Mouse (Mus musculus): ENCODE data around the gene Foxq1. TPM values are rescaled to one million over a fixed set of nuclear protein-coding genes. Genes with fewer than 3 reads are reported as not detected.

Foxq1 gene
- polyA plus RNA-seq, 1 experiment from 2014 or later: 9.6 TPM

DNA sequence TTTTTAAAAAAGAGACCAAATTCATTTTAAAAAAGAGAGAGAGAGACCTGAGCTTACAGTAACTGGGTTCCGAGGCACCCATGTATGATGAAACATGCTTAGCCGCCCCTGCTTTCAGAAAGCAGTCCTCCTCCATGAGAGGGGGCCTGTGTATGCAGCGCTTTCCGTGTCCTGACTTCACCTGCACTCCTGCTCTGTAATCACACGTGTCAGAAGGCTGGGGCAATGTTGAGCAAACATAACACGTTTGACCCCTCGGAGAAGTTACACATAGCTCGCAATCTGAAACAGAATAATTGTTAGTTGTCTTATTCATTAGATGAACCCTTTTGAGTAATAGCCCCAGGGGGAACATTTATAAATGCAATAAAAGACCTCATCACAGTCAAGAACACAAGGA lies 11.2 kb downstream of the Foxq1 start:
- TF ChIP-seq CTCF (IDR thresholded peaks at IDR 0.05; ENCODE audit: low read depth): no peak

DNA sequence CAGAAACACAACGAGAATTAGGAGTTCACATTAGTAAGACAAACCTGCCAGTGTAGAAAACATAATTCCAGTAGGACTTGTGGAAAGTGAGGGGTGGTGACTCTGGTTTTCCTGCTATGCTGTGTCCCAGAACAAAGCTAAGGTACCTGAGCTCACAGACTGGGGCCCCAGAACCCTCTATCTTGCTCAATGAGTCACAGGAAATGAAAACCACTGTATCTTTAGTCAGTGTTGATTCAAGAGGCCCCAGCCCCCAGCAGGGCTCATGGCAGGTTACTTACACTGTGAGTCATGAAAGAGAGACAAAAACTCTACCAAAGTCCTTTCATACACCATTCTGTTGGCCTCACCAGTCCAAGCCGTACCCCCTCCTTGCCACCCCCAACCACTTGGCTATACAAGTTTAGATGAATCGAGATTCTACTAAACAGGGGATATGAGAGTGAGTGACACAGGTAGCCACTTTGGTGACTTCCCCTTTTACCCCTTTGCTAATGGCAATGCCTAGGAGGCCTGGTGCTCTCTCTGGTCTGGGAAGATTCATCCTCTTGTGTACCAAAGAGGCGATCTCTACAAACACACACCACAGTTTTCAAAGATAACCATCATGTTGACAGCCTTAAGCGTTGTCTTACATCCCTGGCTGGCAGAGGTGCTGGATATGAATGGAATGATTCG lies 11.8 kb downstream of the Foxq1 start:
- no peak overlapping the region for H3K9ac ChIP-seq (ENCODE audit: low read depth, low read length)
- H3K4me2 ChIP-seq (replicated peaks; ENCODE audit: low read depth): peak overlapping the region; percentile 32
- 66% methylated on average over 6 of the region's 6 CpGs for WGBS
- H3K27ac ChIP-seq (ENCODE audit: low read depth, low read length): no peak overlapping the region
- no peaks in the 10 kb centered on the region for H3K9me3 ChIP-seq (ENCODE audit: control insufficient read depth)
- H3K36me3 ChIP-seq (ENCODE audit: control insufficient read depth, insufficient read depth): no peaks in the 10 kb centered on the region
- no peak for TF ChIP-seq CTCF (IDR thresholded peaks at IDR 0.05; ENCODE audit: low read depth)
- peak; percentile 96 for ATAC-seq
- H3K27me3 ChIP-seq (replicated peaks; ENCODE audit: control insufficient read depth, insufficient read depth, low read length): peaks cover 4% of the 10 kb centered on the region; the same call in 1 of the 2 replicates
- no peak overlapping the region for H3K4me3 ChIP-seq (ENCODE audit: low read depth, low read length)
- peaks cover 7% of the 10 kb centered on the region; the same call in 1 of the 2 replicates for H3K4me1 ChIP-seq (replicated peaks; ENCODE audit: control insufficient read depth, insufficient read depth, low read length)

More for the DNA sequence above, 11.2 kb downstream of the Foxq1 start:
- Histone ChIP-seq H3K4me3 (ENCODE audit: low read depth, low read length) (no peak overlapping the region), H3K9me3 (ENCODE audit: control insufficient read depth) (no peaks in the 10 kb centered on the region), H3K4me1 (replicated peaks; ENCODE audit: control insufficient read depth, insufficient read depth, low read length) (peaks cover 7% of the 10 kb centered on the region; the same call in 1 of the 2 replicates), H3K27ac (ENCODE audit: low read depth, low read length) (no peak overlapping the region), H3K4me2 (replicated peaks; ENCODE audit: low read depth) (peak overlapping the region; percentile 32), H3K27me3 (replicated peaks; ENCODE audit: control insufficient read depth, insufficient read depth, low read length) (peaks cover 4% of the 10 kb centered on the region; the same call in 1 of the 2 replicates), H3K36me3 (ENCODE audit: control insufficient read depth, insufficient read depth) (no peaks in the 10 kb centered on the region), H3K9ac (ENCODE audit: low read depth, low read length) (no peak overlapping the region)
- ATAC-seq: peak; percentile 63
- 53% methylated on average over 8 of the region's 8 CpGs for WGBS

DNA sequence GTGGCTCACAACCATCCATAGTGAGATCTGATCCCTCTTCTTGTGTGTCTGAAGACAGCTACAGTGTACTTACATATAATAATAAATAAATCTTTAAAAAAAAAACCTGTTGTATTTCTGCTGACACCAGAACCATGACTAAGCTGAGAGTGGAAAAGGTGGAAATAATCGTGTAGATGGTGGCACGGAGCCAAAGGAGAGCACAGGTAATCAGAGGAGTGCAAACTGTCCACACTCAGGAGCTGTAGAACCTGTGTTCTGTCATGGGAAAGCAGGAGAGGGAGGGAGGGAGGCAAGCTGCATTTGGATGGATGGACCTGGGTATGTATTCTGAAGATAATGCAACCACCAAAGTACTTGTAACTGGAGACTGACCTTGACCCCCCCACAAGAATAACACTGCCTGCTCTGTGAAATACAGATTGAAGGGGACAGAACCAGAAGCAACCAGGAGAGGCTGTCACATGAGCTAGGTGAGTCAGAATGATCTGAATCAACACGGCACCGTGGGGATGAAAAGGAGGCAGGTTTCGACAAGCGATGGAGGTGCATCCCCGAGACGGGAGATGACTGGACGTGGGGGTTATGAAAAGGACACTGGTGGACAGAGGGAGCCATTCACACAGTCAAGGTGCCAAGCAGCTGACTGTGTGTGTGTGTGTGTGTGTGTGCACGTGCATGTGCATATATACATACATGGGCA lies 17.0 kb downstream of the Foxq1 start:
- no peak overlapping the region for H3K4me2 ChIP-seq (replicated peaks; ENCODE audit: low read depth)
- no peak overlapping the region for H3K9ac ChIP-seq (ENCODE audit: low read depth, low read length)
- no peak for TF ChIP-seq CTCF (IDR thresholded peaks at IDR 0.05; ENCODE audit: low read depth)
- H3K27ac ChIP-seq (ENCODE audit: low read depth, low read length): no peak overlapping the region
- H3K4me3 ChIP-seq (ENCODE audit: low read depth, low read length): no peak overlapping the region
- no peaks in the 10 kb centered on the region for H3K27me3 ChIP-seq (replicated peaks; ENCODE audit: control insufficient read depth, insufficient read depth, low read length)
- no peaks in the 10 kb centered on the region for H3K36me3 ChIP-seq (ENCODE audit: control insufficient read depth, insufficient read depth)
- H3K4me1 ChIP-seq (replicated peaks; ENCODE audit: control insufficient read depth, insufficient read depth, low read length): peaks cover 1% of the 10 kb centered on the region; the same call in 1 of the 2 replicates
- no peaks in the 10 kb centered on the region for H3K9me3 ChIP-seq (ENCODE audit: control insufficient read depth)
- ATAC-seq: no peak
- 81% methylated on average over 10 of the region's 10 CpGs for WGBS

DNA sequence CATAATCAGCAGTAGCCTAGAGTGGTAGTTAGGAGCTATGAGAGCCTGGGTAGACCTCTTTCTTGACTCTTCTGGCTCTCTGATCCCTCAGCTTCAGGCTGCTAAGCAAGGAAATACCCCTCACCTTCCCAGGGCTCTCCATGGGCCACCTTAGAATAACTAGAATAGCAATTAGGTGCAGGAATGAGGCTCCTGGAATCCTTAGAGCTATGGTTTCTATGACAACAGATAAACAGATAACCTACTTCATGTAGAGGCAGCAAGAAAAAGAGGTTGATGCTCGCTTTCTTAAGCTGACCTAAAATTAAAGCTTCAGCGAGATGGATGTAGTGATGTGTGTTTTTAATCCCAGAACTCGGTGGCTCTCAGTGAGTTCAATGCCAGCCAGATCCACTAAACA lies 18.7 kb downstream of the Foxq1 start:
- TF ChIP-seq CTCF (IDR thresholded peaks at IDR 0.05; ENCODE audit: low read depth): no peak
- Histone ChIP-seq H3K27me3 (replicated peaks; ENCODE audit: control insufficient read depth, insufficient read depth, low read length) (no peaks in the 10 kb centered on the region), H3K27ac (ENCODE audit: low read depth, low read length) (no peak overlapping the region), H3K9me3 (ENCODE audit: control insufficient read depth) (no peaks in the 10 kb centered on the region), H3K4me2 (replicated peaks; ENCODE audit: low read depth) (no peak overlapping the region), H3K4me1 (replicated peaks; ENCODE audit: control insufficient read depth, insufficient read depth, low read length) (no peaks in the 10 kb centered on the region), H3K4me3 (ENCODE audit: low read depth, low read length) (no peak overlapping the region), H3K9ac (ENCODE audit: low read depth, low read length) (no peak overlapping the region), H3K36me3 (ENCODE audit: control insufficient read depth, insufficient read depth) (no peaks in the 10 kb centered on the region)
- ATAC-seq: no peak
- 90% methylated on average over 3 of the region's 3 CpGs for WGBS

DNA sequence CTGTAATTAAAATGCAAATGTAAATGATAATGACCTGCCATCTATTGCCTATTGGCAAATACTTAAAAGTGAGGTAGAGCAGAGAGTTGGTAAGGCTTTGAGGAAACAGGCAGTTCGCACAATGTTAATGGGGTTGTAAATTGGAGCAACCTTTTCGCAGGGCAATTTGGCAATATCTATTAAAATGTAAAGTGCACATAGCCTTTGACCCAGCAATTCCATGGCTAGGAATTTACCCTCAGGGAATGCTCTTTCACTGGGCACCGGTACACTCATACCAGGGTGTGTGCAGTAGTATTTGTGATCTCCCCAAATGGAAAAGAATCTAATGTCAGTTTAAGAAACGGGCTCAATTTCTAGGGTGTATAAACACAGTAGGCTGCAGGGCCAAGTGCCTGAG lies 20.8 kb downstream of the Foxq1 start:
- Histone ChIP-seq H3K36me3 (ENCODE audit: control insufficient read depth, insufficient read depth) (no peaks in the 10 kb centered on the region), H3K4me1 (replicated peaks; ENCODE audit: control insufficient read depth, insufficient read depth, low read length) (no peaks in the 10 kb centered on the region), H3K4me2 (replicated peaks; ENCODE audit: low read depth) (no peak overlapping the region), H3K9ac (ENCODE audit: low read depth, low read length) (no peak overlapping the region), H3K4me3 (ENCODE audit: low read depth, low read length) (no peak overlapping the region), H3K27me3 (replicated peaks; ENCODE audit: control insufficient read depth, insufficient read depth, low read length) (no peaks in the 10 kb centered on the region), H3K27ac (ENCODE audit: low read depth, low read length) (no peak overlapping the region), H3K9me3 (ENCODE audit: control insufficient read depth) (no peaks in the 10 kb centered on the region)
- no peak for ATAC-seq
- no peak for TF ChIP-seq CTCF (IDR thresholded peaks at IDR 0.05; ENCODE audit: low read depth)
- 29% methylated on average over 4 of the region's 4 CpGs for WGBS

DNA sequence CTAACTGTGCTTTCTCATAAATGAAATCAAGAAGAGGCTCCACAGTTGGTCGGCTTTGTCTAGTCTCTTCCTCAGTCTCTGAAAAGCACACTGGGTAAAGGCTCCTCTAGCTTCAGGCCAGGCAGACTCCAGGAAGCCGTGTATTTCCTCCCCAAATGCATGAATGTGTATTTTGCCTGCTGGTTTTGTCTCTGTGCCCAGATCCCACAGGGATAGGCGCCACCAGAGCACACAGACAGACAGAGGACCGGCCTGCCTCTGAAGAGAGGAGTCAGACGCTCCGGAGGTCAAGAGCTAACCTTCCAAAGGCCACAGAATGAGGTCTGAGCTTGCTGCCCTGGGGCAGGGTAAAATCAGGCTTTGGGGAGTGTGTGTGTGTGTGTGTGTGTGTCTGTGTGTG lies 21.6 kb downstream of the Foxq1 start:
- no peaks in the 10 kb centered on the region for H3K27me3 ChIP-seq (replicated peaks; ENCODE audit: control insufficient read depth, insufficient read depth, low read length)
- TF ChIP-seq CTCF (IDR thresholded peaks at IDR 0.05; ENCODE audit: low read depth): no peak
- no peak overlapping the region for H3K4me2 ChIP-seq (replicated peaks; ENCODE audit: low read depth)
- 36% methylated on average over 6 of the region's 6 CpGs for WGBS
- ATAC-seq: no peak
- peak overlapping the region; percentile 28; the same call in 1 of the 2 replicates for H3K27ac ChIP-seq (ENCODE audit: low read depth, low read length)
- H3K36me3 ChIP-seq (ENCODE audit: control insufficient read depth, insufficient read depth): no peaks in the 10 kb centered on the region
- H3K9me3 ChIP-seq (ENCODE audit: control insufficient read depth): no peaks in the 10 kb centered on the region
- no peak overlapping the region for H3K4me3 ChIP-seq (ENCODE audit: low read depth, low read length)
- no peaks in the 10 kb centered on the region for H3K4me1 ChIP-seq (replicated peaks; ENCODE audit: control insufficient read depth, insufficient read depth, low read length)
- H3K9ac ChIP-seq (ENCODE audit: low read depth, low read length): no peak overlapping the region
